Mouse (Mus musculus) frontal cortex, adult 2 months (tissue): ENCODE measurements around the gene Gm38100. TPM values are rescaled to one million over a fixed set of nuclear protein-coding genes. Genes with fewer than 3 reads are reported as not detected.

ENCODE experiments used
- DNase-seq, 2 experiments: peaks; one replicate each; pipeline ENCODE4 v3.0.0; 2022; ENCODE audit warnings: low spot score in 1 of 2; ENCODE audit errors: extremely low spot score in 1 of 2
- polyA plus RNA-seq: library from polyadenylated mRNA; depleted of rRNA; stranded (reverse); fragments of >200 nt; gene quantifications from 2 replicates; pipeline ENCODE4 v1.2.3, GENCODE M21; 2012; rRNA removed

Gene Gm38100
- polyA plus RNA-seq, 1 experiment: not detected

DNA sequence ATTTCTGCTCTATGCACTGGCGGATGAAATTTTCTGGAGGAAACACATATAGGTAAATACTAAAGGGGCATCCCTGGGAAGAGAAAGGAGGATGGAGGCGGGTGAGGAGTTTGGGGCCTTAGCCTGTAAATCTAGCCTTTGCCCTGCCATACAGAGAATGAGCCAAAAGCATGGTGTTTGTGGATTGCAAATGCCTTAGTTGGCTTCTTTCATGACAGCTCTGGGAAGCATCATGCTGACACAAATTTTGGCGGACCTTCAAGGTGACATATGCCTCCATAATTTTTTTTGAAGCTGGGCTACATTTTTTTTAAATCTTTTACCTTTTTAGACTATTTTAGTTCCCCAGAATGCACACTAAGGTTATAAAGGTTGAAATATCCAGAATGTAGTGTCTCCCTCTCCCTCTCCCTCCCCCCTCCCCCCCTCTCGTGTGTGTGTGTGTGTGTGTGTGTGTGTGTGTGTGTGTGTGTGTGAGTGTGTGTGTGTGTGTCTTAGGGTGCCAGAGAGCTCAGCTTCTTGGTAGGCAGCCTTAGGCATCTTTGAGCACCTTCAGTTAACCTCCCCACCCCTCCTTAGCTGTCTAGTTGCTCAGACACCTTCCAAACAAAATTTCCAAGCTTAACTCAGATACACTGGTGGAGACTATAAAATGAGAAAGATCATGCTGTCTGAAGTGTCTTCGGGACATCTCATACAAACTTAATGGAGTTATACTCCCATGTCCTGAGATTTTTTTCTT, 47.0 kb downstream of the Gm38100 start:
- no peak for DNase-seq

DNA sequence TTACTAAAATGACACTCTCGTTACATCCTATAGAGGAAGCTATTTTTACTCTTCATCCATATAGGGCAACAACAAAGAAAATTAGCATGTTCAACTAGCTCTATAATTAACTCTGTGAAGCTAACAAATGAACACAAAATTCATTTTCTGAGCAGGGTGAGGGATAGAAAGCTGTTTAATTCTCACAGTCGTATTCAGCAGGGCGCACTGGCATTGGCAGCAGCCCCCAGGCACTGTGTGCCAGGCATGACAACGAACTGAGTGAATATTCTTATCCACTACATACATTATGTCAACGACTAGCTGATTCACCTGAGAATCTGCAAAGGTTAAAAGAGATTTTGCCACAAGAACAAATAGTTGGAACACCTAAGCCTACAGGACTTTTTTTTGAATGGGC, 50.6 kb downstream of the Gm38100 start:
- DNase-seq: no peak

Other genes with a start within 250 kb of the Gm38100 start
- gene Opn3, start 227.6 kb upstream of the Gm38100 start, polyA plus RNA-seq: 6.5 and 6.8 TPM in 2 replicates
- 4.2 and 4.6 TPM in 2 replicates for gene Chml, start 227.4 kb upstream of the Gm38100 start, polyA plus RNA-seq
- gene Wdr64, start 221.7 kb upstream of the Gm38100 start, polyA plus RNA-seq: 0.04 TPM in 1 of 2 replicates, not detected in the other
- gene Exo1, start 39.7 kb upstream of the Gm38100 start, polyA plus RNA-seq: 0.36 and 0.62 TPM in 2 replicates
- gene Rbm8a2, start 58.8 kb downstream of the Gm38100 start, polyA plus RNA-seq: 0.27 and 0.34 TPM in 2 replicates